Mouse (Mus musculus): ENCODE measurements around the gene B3gnt7. TPM values are rescaled to one million over a fixed set of nuclear protein-coding genes. Genes with fewer than 3 reads are reported as not detected.

B3gnt7 gene
- polyA plus RNA-seq, 1 experiment = 17.9 TPM

GRCm38 (mm10) chr1:86301221-86302091 is 1.2 kb upstream of the B3gnt7 start:
- TF ChIP-seq POLR2A (IDR thresholded peaks at IDR 0.05; ENCODE audit: low read depth, low read length) (no peak), CTCF (IDR thresholded peaks at IDR 0.05; ENCODE audit: extremely low read depth, insufficient read length, insufficient replicate concordance, low read depth, low read length) (peak; percentile 39; the same call in 1 of the 2 replicates)
- H3K27ac ChIP-seq (ENCODE audit: insufficient read depth, low read depth, low read length) = 0 out of 2 replicates have a peak overlapping the region, but pooled peaks have one; percentile 0
- 33% methylated on average over 6 of the region's 6 CpGs for WGBS
- H3K4me1 ChIP-seq (ENCODE audit: control insufficient read depth, insufficient read depth, insufficient read length, low read length) = peaks cover 18% of the 10 kb centered on the region
- H3K4me3 ChIP-seq (ENCODE audit: low read depth, low read length) = peak overlapping the region; percentile 25; the same call in 1 of the 2 replicates
- 0 out of 2 replicates have a peak, but pooled peaks cover 5% of the 10 kb centered on the region for H3K36me3 ChIP-seq (ENCODE audit: control insufficient read depth, insufficient read depth, low read length)
- H3K27me3 ChIP-seq (ENCODE audit: control insufficient read depth, insufficient read depth, low read length) = peaks cover 7% of the 10 kb centered on the region; the same call in 1 of the 2 replicates

- peaks cover 32% of the 10 kb centered on the region for H3K4me1 ChIP-seq (ENCODE audit: control insufficient read depth, insufficient read depth, insufficient read length, low read length)
- H3K36me3 ChIP-seq (ENCODE audit: control insufficient read depth, insufficient read depth, low read length) = 0 out of 2 replicates have a peak, but pooled peaks cover 7% of the 10 kb centered on the region
- TF ChIP-seq CTCF (IDR thresholded peaks at IDR 0.05; ENCODE audit: extremely low read depth, insufficient read length, insufficient replicate concordance, low read depth, low read length) (no peak), POLR2A (IDR thresholded peaks at IDR 0.05; ENCODE audit: low read depth, low read length) (no peak)
- peak overlapping the region; percentile 93 for H3K4me3 ChIP-seq (ENCODE audit: low read depth, low read length)
- peak overlapping the region; percentile 21; the same call in 1 of the 2 replicates for H3K27ac ChIP-seq (ENCODE audit: insufficient read depth, low read depth, low read length)
- peaks cover 7% of the 10 kb centered on the region; the same call in 1 of the 2 replicates for H3K27me3 ChIP-seq (ENCODE audit: control insufficient read depth, insufficient read depth, low read length)
- WGBS = under 1% methylated on average over 65 of the region's 65 CpGs
Measured at GRCm38 (mm10) chr1:86303063-86303872, 636 bp downstream of the B3gnt7 start.

GRCm38 (mm10) chr1:86303873-86304250 is 1.2 kb downstream of the B3gnt7 start:
- H3K27me3 ChIP-seq (ENCODE audit: control insufficient read depth, insufficient read depth, low read length) = peaks cover 7% of the 10 kb centered on the region; the same call in 1 of the 2 replicates
- 9% methylated on average over 16 of the region's 16 CpGs for WGBS
- TF ChIP-seq POLR2A (IDR thresholded peaks at IDR 0.05; ENCODE audit: low read depth, low read length) = no peak
- TF ChIP-seq CTCF (IDR thresholded peaks at IDR 0.05; ENCODE audit: extremely low read depth, insufficient read length, insufficient replicate concordance, low read depth, low read length) = no peak

GRCm38 (mm10) chr1:86306686-86307085 is 4.1 kb downstream of the B3gnt7 start:
- no peak overlapping the region for H3K4me3 ChIP-seq (ENCODE audit: low read depth, low read length)
- H3K4me1 ChIP-seq (ENCODE audit: control insufficient read depth, insufficient read depth, insufficient read length, low read length) = peaks cover 37% of the 10 kb centered on the region
- no peak overlapping the region for H3K27ac ChIP-seq (ENCODE audit: insufficient read depth, low read depth, low read length)
- 75% methylated on average over 3 of the region's 3 CpGs for WGBS
- 0 out of 2 replicates have a peak, but pooled peaks cover 7% of the 10 kb centered on the region for H3K36me3 ChIP-seq (ENCODE audit: control insufficient read depth, insufficient read depth, low read length)
- TF ChIP-seq POLR2A (IDR thresholded peaks at IDR 0.05; ENCODE audit: low read depth, low read length) = no peak
- no peak for TF ChIP-seq CTCF (IDR thresholded peaks at IDR 0.05; ENCODE audit: extremely low read depth, insufficient read length, insufficient replicate concordance, low read depth, low read length)
- H3K27me3 ChIP-seq (ENCODE audit: control insufficient read depth, insufficient read depth, low read length) = peaks cover 7% of the 10 kb centered on the region; the same call in 1 of the 2 replicates

More at GRCm38 (mm10) chr1:86303873-86304250, 1.2 kb downstream of the B3gnt7 start:
- Histone ChIP-seq H3K36me3 (ENCODE audit: control insufficient read depth, insufficient read depth, low read length) (0 out of 2 replicates have a peak, but pooled peaks cover 7% of the 10 kb centered on the region), H3K4me1 (ENCODE audit: control insufficient read depth, insufficient read depth, insufficient read length, low read length) (peaks cover 33% of the 10 kb centered on the region), H3K4me3 (ENCODE audit: low read depth, low read length) (peak overlapping the region; percentile 93), H3K27ac (ENCODE audit: insufficient read depth, low read depth, low read length) (peak overlapping the region; percentile 21; the same call in 1 of the 2 replicates)

GRCm38 (mm10) chr1:86307177-86307762 is 4.6 kb downstream of the B3gnt7 start:
- Histone ChIP-seq H3K27me3 (ENCODE audit: control insufficient read depth, insufficient read depth, low read length) (peaks cover 7% of the 10 kb centered on the region; the same call in 1 of the 2 replicates), H3K4me3 (ENCODE audit: low read depth, low read length) (no peak overlapping the region), H3K36me3 (ENCODE audit: control insufficient read depth, insufficient read depth, low read length) (0 out of 2 replicates have a peak, but pooled peaks cover 7% of the 10 kb centered on the region), H3K27ac (ENCODE audit: insufficient read depth, low read depth, low read length) (no peak overlapping the region), H3K4me1 (ENCODE audit: control insufficient read depth, insufficient read depth, insufficient read length, low read length) (peaks cover 36% of the 10 kb centered on the region)
- 88% methylated on average over 7 of the region's 7 CpGs for WGBS
- TF ChIP-seq CTCF (IDR thresholded peaks at IDR 0.05; ENCODE audit: extremely low read depth, insufficient read length, insufficient replicate concordance, low read depth, low read length) (no peak), POLR2A (IDR thresholded peaks at IDR 0.05; ENCODE audit: low read depth, low read length) (no peak)

GRCm38 (mm10) chr1:86307871-86308641 is 5.4 kb downstream of the B3gnt7 start:
- TF ChIP-seq POLR2A (IDR thresholded peaks at IDR 0.05; ENCODE audit: low read depth, low read length) (no peak), CTCF (IDR thresholded peaks at IDR 0.05; ENCODE audit: extremely low read depth, insufficient read length, insufficient replicate concordance, low read depth, low read length) (peak; percentile 21; the same call in 1 of the 2 replicates)
- 80% methylated on average over 4 of the region's 4 CpGs for WGBS

More at GRCm38 (mm10) chr1:86307871-86308641, 5.4 kb downstream of the B3gnt7 start:
- Histone ChIP-seq H3K27ac (ENCODE audit: insufficient read depth, low read depth, low read length) (no peak overlapping the region), H3K27me3 (ENCODE audit: control insufficient read depth, insufficient read depth, low read length) (peaks cover 7% of the 10 kb centered on the region; the same call in 1 of the 2 replicates), H3K4me3 (ENCODE audit: low read depth, low read length) (no peak overlapping the region), H3K4me1 (ENCODE audit: control insufficient read depth, insufficient read depth, insufficient read length, low read length) (peaks cover 32% of the 10 kb centered on the region), H3K36me3 (ENCODE audit: control insufficient read depth, insufficient read depth, low read length) (0 out of 2 replicates have a peak, but pooled peaks cover 7% of the 10 kb centered on the region)

Measured in small intestine, adult 2 months (tissue).